Mouse (Mus musculus) CH12.LX (cell line): ENCODE measurements around the gene Nos1ap. TPM values are rescaled to one million over a fixed set of nuclear protein-coding genes. Genes with fewer than 3 reads are reported as not detected.

Source experiments
- DNase-seq: peaks from one replicate; pipeline ENCODE4 v3.0.0-alpha.2; 2013; ENCODE audit errors: extremely low read depth
- H3K27ac ChIP-seq: 2 replicates; pipeline ENCODE4 v1.5.1; 2012; ENCODE audit warnings: low read depth, mild to moderate bottlenecking, control low read depth, moderate library complexity; ENCODE audit not compliant: insufficient read depth
- H3K27me3 ChIP-seq: replicated peaks from 2 replicates; pipeline ENCODE3; 2012; ENCODE audit warnings: inconsistent platforms
- H3K36me3 ChIP-seq, 2 experiments: replicated peaks in 1 of 2; 2 replicates each; pipeline versions ENCODE3 to v1.6.1; 2012; ENCODE audit warnings: inconsistent platforms in 1 of 2, low read length in 1 of 2, mild to moderate bottlenecking in 1 of 2, mixed read lengths in 1 of 2, moderate library complexity in 1 of 2; ENCODE audit not compliant: control insufficient read depth in 1 of 2, insufficient read depth in 1 of 2
- H3K4me1 ChIP-seq, 2 experiments: 2 replicates each; pipeline ENCODE4 v1.6.1; 2012; ENCODE audit warnings: inconsistent platforms in 1 of 2, moderate library complexity in 1 of 2; ENCODE audit not compliant: insufficient read depth in 2 of 2, control insufficient read depth in 1 of 2
- H3K4me2 ChIP-seq: 2 replicates; pipeline ENCODE4 v1.6.1; 2012; ENCODE audit warnings: low read depth, mild to moderate bottlenecking, control low read depth; ENCODE audit not compliant: poor library complexity, insufficient read depth, severe bottlenecking
- H3K4me3 ChIP-seq, 3 experiments: fragments of 150-350 bp in 1 of 3; sonication (generic) in 1 of 3; replicated peaks in 1 of 3; 2 replicates each; pipeline versions ENCODE3 to v1.5.1; 2011 to 2012; ENCODE audit warnings: low read depth in 2 of 3, low read length in 2 of 3, mild to moderate bottlenecking in 2 of 3, moderate library complexity in 2 of 3, control low read depth in 1 of 3, improper control_type of control experiment in 1 of 3, inconsistent platforms in 1 of 3, mixed read lengths in 1 of 3; ENCODE audit not compliant: poor library complexity in 1 of 3
- H3K79me2 ChIP-seq: replicated peaks from 2 replicates; pipeline ENCODE4 v1.6.1; 2012; ENCODE audit warnings: mild to moderate bottlenecking, moderate library complexity; ENCODE audit not compliant: control insufficient read depth, poor library complexity, insufficient read depth, severe bottlenecking; ENCODE audit errors: extremely low read depth
- H3K9ac ChIP-seq: 2 replicates; pipeline ENCODE4 v1.6.1; 2012; ENCODE audit warnings: low read depth, mild to moderate bottlenecking, control low read depth, moderate library complexity; ENCODE audit not compliant: insufficient read depth
- H3K9me3 ChIP-seq: replicated peaks from 2 replicates; pipeline ENCODE3; 2012; ENCODE audit warnings: low read length, inconsistent platforms, mixed read lengths
- BHLHE40 ChIP-seq: IDR thresholded peaks from 2 replicates; pipeline ENCODE4 v1.6.1; 2011; ENCODE audit warnings: mild to moderate bottlenecking, low read depth, low read length, improper control_type of control experiment
- CHD1 ChIP-seq: IDR thresholded peaks from 2 replicates; pipeline ENCODE4 v1.6.1; 2012; ENCODE audit warnings: low read depth, low read length, improper control_type of control experiment, inconsistent platforms
- E2F4 ChIP-seq: IDR thresholded peaks from 2 replicates; pipeline ENCODE4 v1.6.1; 2011; ENCODE audit warnings: low read depth, low read length, improper control_type of control experiment; ENCODE audit not compliant: insufficient replicate concordance
- HCFC1 ChIP-seq: IDR thresholded peaks from 2 replicates; pipeline ENCODE4 v1.6.1; 2012; ENCODE audit warnings: low read depth, mild to moderate bottlenecking, inconsistent platforms, low read length, improper control_type of control experiment
- JUN ChIP-seq: IDR thresholded peaks from 2 replicates; pipeline ENCODE4 v1.6.1; 2011; ENCODE audit warnings: low read depth, mild to moderate bottlenecking, low read length, improper control_type of control experiment, moderate library complexity; ENCODE audit not compliant: insufficient read depth
- JUND ChIP-seq: conservative IDR thresholded peaks from 2 replicates; pipeline ENCODE4 v1.6.1; 2011; ENCODE audit warnings: low read depth, low read length, improper control_type of control experiment
- KAT2A ChIP-seq: IDR thresholded peaks from 2 replicates; pipeline ENCODE4 v1.6.1; 2012; ENCODE audit warnings: low read length, improper control_type of control experiment, inconsistent platforms; ENCODE audit not compliant: insufficient replicate concordance
- MAZ ChIP-seq: IDR thresholded peaks from 2 replicates; pipeline ENCODE4 v1.6.1; 2012; ENCODE audit warnings: low read depth, mild to moderate bottlenecking, inconsistent platforms, low read length, improper control_type of control experiment, moderate library complexity
- MEF2A ChIP-seq: IDR thresholded peaks from 2 replicates; pipeline ENCODE4 v1.6.1; 2014; ENCODE audit warnings: low read depth, mild to moderate bottlenecking, inconsistent platforms, low read length, improper control_type of control experiment, borderline replicate concordance
- MXI1 ChIP-seq: IDR thresholded peaks from 2 replicates; pipeline ENCODE4 v1.6.1; 2011; ENCODE audit warnings: mild to moderate bottlenecking, low read depth, low read length, improper control_type of control experiment
- NRF1 ChIP-seq: IDR thresholded peaks from 2 replicates; pipeline ENCODE4 v1.6.1; 2014; ENCODE audit warnings: low read depth, mild to moderate bottlenecking, inconsistent platforms, low read length, improper control_type of control experiment, moderate library complexity
- PAX5 ChIP-seq: IDR thresholded peaks from 2 replicates; pipeline ENCODE4 v1.6.1; 2012; ENCODE audit warnings: low read length, inconsistent platforms, mixed read lengths
- POLR2A ChIP-seq: IDR thresholded peaks from 2 replicates; pipeline ENCODE4 v1.6.1; 2011; ENCODE audit warnings: low read depth, mild to moderate bottlenecking, improper control_type of control experiment, low read length
- SMC3 ChIP-seq: IDR thresholded peaks from 2 replicates; pipeline ENCODE4 v1.6.1; 2011; ENCODE audit warnings: low read depth, low read length, improper control_type of control experiment
- TBP ChIP-seq: conservative IDR thresholded peaks from 2 replicates; pipeline ENCODE4 v1.6.1; 2011; ENCODE audit warnings: low read depth, low read length, improper control_type of control experiment
- UBTF ChIP-seq: IDR thresholded peaks from 2 replicates; pipeline ENCODE4 v1.6.1; 2012; ENCODE audit warnings: low read depth, mild to moderate bottlenecking, inconsistent platforms, low read length, improper control_type of control experiment, moderate library complexity
- USF1 ChIP-seq: IDR thresholded peaks from 2 replicates; pipeline ENCODE4 v1.6.1; 2014; ENCODE audit warnings: low read depth, mild to moderate bottlenecking, inconsistent platforms, low read length, improper control_type of control experiment
- USF2 ChIP-seq: conservative IDR thresholded peaks from 2 replicates; pipeline ENCODE4 v1.6.1; 2011; ENCODE audit warnings: low read depth, low read length, improper control_type of control experiment
- ZC3H11A ChIP-seq: IDR thresholded peaks from 2 replicates; pipeline ENCODE4 v1.6.1; 2012; ENCODE audit warnings: low read depth, mild to moderate bottlenecking, inconsistent platforms, low read length, improper control_type of control experiment
- ZMIZ1 ChIP-seq: IDR thresholded peaks from 2 replicates; pipeline ENCODE4 v1.6.1; 2012; ENCODE audit warnings: low read depth, mild to moderate bottlenecking, inconsistent platforms, low read length, improper control_type of control experiment
- ZNF384 ChIP-seq: IDR thresholded peaks from 2 replicates; pipeline ENCODE4 v1.6.1; 2012; ENCODE audit warnings: low read depth, low read length, improper control_type of control experiment, inconsistent platforms
- dilution Hi-C: fragments of 300-500 bp; cut with MboI; formaldehyde crosslinking; loops from 2 replicates; pipeline ENCODE4 v1.14.3; 2020; ENCODE audit warnings: low sequenced_read_pairs; ENCODE audit not compliant: extremely low pct_unique_long_range_greater_than_20kb, extremely low pct_ligation_motif_present
- in situ Hi-C: fragments of 300-500 bp; cut with MboI; formaldehyde crosslinking; loops from 3 replicates; pipeline ENCODE4 v1.14.3; 2019; ENCODE audit warnings: low sequenced_read_pairs, low pct_ligation_motif_present, low pct_unique_long_range_greater_than_20kb, mixed read lengths
- polyA plus RNA-seq: library from polyadenylated mRNA; unstranded; fragments of >175 nt; gene quantifications from 2 replicates; pipeline ENCODE4 v1.2.1, GENCODE M21; 2012; ENCODE audit warnings: low read depth; ENCODE audit not compliant: insufficient read length
- total RNA-seq, 2 experiments: library from RNA; depleted of rRNA; stranded (reverse); fragments of 300-350 nt in 1 of 2; fragments of >200 nt in 1 of 2; gene quantifications; 2 replicates each; pipeline ENCODE4 v1.2.3; 2012 to 2014

Gene Nos1ap
- total and polyA plus RNA-seq, 3 experiments, result not detected

DNA sequence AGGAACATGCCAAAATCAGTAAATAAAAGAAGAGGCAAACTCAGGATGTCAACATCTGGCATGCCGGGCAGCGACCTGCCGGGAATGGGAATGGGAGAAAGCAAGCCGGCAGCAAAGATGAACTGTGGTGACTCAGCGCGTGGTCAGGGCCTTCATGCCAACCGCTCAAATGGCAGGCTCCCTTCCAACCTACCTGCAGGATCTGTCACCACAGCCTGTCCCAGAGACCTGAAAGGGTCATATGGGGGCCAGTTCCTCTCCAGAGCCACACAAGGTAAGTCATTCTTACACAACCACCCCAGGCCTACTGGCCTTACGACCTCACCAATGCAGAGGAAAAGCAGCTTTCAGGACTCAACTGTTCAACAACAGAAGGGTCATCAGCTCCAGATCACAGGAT lies 93.4 kb downstream of the Nos1ap start:
- no peak for DNase-seq
- dilution Hi-C loops, result no loop called here
- H3K4me2 ChIP-seq, result no peak overlapping the region
- H3K79me2 ChIP-seq, result no peaks in the 10 kb centered on the region
- H3K27me3 ChIP-seq, result no peaks in the 10 kb centered on the region
- in situ Hi-C loops, result no loop called here
- H3K27ac ChIP-seq, result no peak overlapping the region
- H3K4me3 ChIP-seq, result no peak overlapping the region
- H3K9ac ChIP-seq, result no peak overlapping the region
- H3K4me1 ChIP-seq, result no peaks in the 10 kb centered on the region
- no peaks in the 10 kb centered on the region for H3K36me3 ChIP-seq
- no peaks in the 10 kb centered on the region for H3K9me3 ChIP-seq
- TF ChIP-seq ZNF384 (no peak), E2F4 (no peak), USF2 (no peak), HCFC1 (no peak), UBTF (no peak), ZMIZ1 (no peak), JUND (no peak)
- TF ChIP-seq, all 38 proteins: peak for 0

DNA sequence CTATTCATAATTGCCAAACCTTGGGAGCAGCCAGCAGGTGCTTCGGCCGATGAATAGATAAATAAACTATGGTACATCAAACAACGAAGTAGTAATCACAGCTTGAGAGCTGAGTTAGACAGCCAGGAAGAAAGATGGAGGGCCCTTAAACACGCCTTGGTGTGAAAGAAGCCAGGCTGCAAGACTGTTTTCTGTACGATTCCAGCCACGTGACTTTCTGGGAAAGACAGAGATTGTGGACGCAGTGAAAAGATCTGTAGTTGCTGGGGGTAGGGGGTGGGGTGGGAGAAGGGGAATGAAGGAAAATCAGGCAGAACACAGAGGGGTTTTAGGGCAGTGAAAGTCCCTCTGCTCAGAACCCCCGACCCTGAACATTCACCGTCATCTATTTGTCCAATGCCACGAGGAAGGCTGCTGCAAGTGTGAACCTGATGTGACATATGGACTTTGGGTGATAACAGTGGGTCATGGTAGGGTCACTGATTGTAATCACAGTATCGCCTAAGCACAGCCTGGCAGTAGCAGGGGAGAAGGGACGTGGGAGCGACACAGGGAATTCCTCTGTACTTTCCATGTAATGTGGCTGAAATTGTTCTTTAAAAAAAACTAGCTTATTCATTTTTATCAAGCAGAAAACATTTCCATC lies 94.0 kb downstream of the Nos1ap start:
- no peaks in the 10 kb centered on the region for H3K9me3 ChIP-seq
- H3K4me3 ChIP-seq, result no peak overlapping the region
- no peaks in the 10 kb centered on the region for H3K27me3 ChIP-seq
- no peak overlapping the region for H3K27ac ChIP-seq
- in situ Hi-C loops, result no loop called here
- no peaks in the 10 kb centered on the region for H3K36me3 ChIP-seq
- no peak for DNase-seq
- no peak for TF ChIP-seq TBP
- TF ChIP-seq E2F4, result no peak
- no peak for TF ChIP-seq BHLHE40
- TF ChIP-seq USF1, result no peak
- TF ChIP-seq MAZ, result no peak
- no peak for TF ChIP-seq JUN
- TF ChIP-seq MEF2A, result no peak
- TF ChIP-seq ZMIZ1, result no peak
- TF ChIP-seq SMC3, result no peak
- TF ChIP-seq POLR2A, result no peak
- TF ChIP-seq MXI1, result no peak
- no peak for TF ChIP-seq CHD1
- TF ChIP-seq KAT2A, result no peak
- TF ChIP-seq ZC3H11A, result no peak
- no peak for TF ChIP-seq PAX5
- TF ChIP-seq NRF1, result no peak
- no peak for TF ChIP-seq USF2
- dilution Hi-C loops, result no loop called here
- H3K9ac ChIP-seq, result no peak overlapping the region
- no peaks in the 10 kb centered on the region for H3K4me1 ChIP-seq
- no peaks in the 10 kb centered on the region for H3K79me2 ChIP-seq
- H3K4me2 ChIP-seq, result no peak overlapping the region
